Mouse (Mus musculus): Measurements from ENCODE around the gene Stk17b.
"Not testable (repeated sequence)": the region's sequence is repeated elsewhere in the genome, so short reads cannot be mapped to it uniquely, and the experiment has no call there.

- TF ChIP-seq CTCF (conservative IDR thresholded peaks at IDR 0.05; ENCODE audit: low read length); NANOG (IDR thresholded peaks at IDR 0.05; ENCODE audit: borderline replicate concordance, low read length); POU5F1 (IDR thresholded peaks at IDR 0.05; ENCODE audit: borderline replicate concordance, low read length): not testable (repeated sequence)
These were observed 44.8 kb downstream of the Stk17b start for GRCm38 (mm10) chr1:53740077-53740776.

Measured in E14TG2a.4 (cell line).